Mouse (Mus musculus) heart, adult 2 months (tissue): ENCODE measurements at regions not wholly inside any gene's neighbourhood (a gene's known extent, or its start where the extent isn't known, plus 50 kb on each side); places are given as distances from the start of the nearest gene placed in this dataset.

Experiments
- CTCF ChIP-seq: fragments of 200-600 bp; IDR thresholded peaks from 2 replicates; pipeline ENCODE4 v1.8.1; 2022; ENCODE audit warnings: antibody characterized with exemption, mild to moderate bottlenecking, moderate library complexity
- POLR2A ChIP-seq: fragments of 200-500 bp; IDR thresholded peaks from 2 replicates; pipeline ENCODE4 v1.6.1; 2011; ENCODE audit warnings: mild to moderate bottlenecking, low read depth, low read length, control low read depth; ENCODE audit not compliant: insufficient read depth

DNA sequence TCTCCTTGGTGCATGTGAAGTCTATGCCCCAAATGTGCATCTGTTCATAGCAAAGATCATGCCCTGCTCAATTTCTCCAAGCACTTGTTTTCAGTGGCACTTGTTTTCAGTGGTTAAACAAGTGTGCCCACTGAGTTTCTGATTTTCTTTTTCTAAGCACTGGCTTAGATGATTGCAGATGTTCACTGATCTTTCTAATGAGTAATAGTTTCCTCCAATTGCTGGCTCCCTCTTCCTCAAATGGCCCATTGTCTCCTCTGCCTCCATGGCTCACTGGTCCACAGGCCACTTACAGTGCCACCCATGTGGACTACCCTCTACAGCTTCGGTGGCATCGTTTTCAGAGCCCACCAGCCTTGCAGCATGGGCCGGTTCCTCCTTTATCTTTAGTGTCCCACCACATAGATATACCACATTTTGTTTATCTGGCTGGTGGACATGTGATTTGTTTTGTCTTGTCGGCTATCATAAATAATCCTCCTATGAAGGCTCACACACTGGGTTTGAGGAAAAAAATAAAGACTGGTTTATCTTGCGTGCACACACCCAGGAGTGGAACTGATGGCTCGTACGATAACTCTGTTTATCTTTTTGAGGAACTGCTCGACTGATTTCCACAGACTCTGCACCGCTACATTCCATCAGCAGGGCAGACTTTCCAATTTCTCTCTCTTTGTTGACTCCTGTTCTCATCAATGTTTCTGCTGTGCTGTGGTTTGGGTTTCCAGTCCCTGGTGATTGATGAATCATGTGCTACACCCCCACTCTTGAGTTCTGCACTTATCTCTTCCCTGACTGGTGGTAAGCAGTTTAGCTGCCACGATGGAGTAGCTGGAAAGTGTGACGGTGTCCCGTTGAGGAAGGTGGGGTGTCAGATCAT, 58.2 kb upstream of the Eps8l3 start:
- TF ChIP-seq CTCF = no peak
- no peak for TF ChIP-seq POLR2A
